Mouse (Mus musculus): Measurements from ENCODE around the gene Cep44.

DNA sequence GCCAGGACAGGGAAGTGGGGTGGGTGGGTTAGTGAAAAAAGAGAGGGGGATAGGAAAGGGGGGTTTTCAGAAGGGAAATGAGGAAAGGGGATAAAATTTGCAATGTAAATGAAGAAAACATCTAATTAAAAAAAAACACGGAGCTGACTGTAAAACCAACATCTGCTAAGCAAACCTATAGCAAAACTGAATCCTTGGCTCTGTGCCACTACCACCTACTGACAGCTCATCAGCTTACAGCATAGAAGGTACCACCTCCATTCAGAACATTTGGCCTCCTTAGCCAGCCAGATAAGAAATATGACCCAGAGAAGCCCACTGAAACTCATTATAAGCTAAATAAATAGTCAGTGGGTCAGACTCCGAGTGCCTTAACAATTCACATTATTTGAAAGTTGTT lies 61.4 kb downstream of the Cep44 start:
- TF ChIP-seq POLR2A (IDR thresholded peaks at IDR 0.05; ENCODE audit: borderline replicate concordance, control insufficient read depth, low read depth, low read length): no peak
- no peak for TF ChIP-seq CTCF (IDR thresholded peaks at IDR 0.05; ENCODE audit: control insufficient read depth, insufficient read depth, low read length)

Data from bone marrow, adult 2 months (tissue).